Mouse (Mus musculus) thymus, adult 2 months (tissue): ENCODE measurements around the gene Pfkfb4.

Experiments
- CTCF ChIP-seq: fragments of 200-500 bp; IDR thresholded peaks from 2 replicates; pipeline ENCODE4 v1.5.1; 2012; ENCODE audit warnings: mild to moderate bottlenecking, control low read depth, low read length, moderate library complexity, borderline replicate concordance; ENCODE audit not compliant: control insufficient read depth, poor library complexity, insufficient read depth; ENCODE audit errors: extremely low read depth
- POLR2A ChIP-seq: fragments of 200-500 bp; IDR thresholded peaks from 2 replicates; pipeline ENCODE4 v1.6.1; 2012; ENCODE audit warnings: mild to moderate bottlenecking, low read length, control low read depth, moderate library complexity; ENCODE audit not compliant: control insufficient read depth, poor library complexity, insufficient read depth; ENCODE audit errors: extremely low read depth

- TF ChIP-seq CTCF (no peak), POLR2A (no peak)
These were observed 69.3 kb downstream of the Pfkfb4 start for GRCm38 (mm10) chr9:109060898-109061295.
